Mouse (Mus musculus) heart, postnatal 0 days (tissue): Measurements from ENCODE around the gene Acox2. TPM values are rescaled to one million over a fixed set of nuclear protein-coding genes. Genes with fewer than 3 reads are reported as not detected.

Experiments used
- ATAC-seq: fragments of 200-750 bp; cut with Nextera tagmentation; 2 replicates; pipeline ENCODE4 v1.8.0; 2017; ENCODE audit warnings: low read depth, moderate number of reproducible peaks, moderate library complexity; ENCODE audit not compliant: insufficient read depth
- DNase-seq: peaks from one replicate; pipeline ENCODE4 v3.0.0-alpha.2; 2016; ENCODE audit warnings: low spot score
- H3K27ac ChIP-seq: fragments of 300-500 bp; sonication (generic); 2 replicates; pipeline ENCODE4 v1.5.1; 2014; ENCODE audit warnings: low read depth, mild to moderate bottlenecking
- H3K27me3 ChIP-seq: fragments of 300-500 bp; sonication (generic); 2 replicates; pipeline ENCODE4 v1.6.1; 2014; ENCODE audit warnings: low read length, mixed read lengths; ENCODE audit not compliant: control insufficient read depth, insufficient read depth
- H3K36me3 ChIP-seq: fragments of 300-500 bp; sonication (generic); replicated peaks from 2 replicates; pipeline ENCODE4 v1.6.1; 2014; ENCODE audit warnings: low read length, mixed read lengths; ENCODE audit not compliant: control insufficient read depth, insufficient read depth
- H3K4me1 ChIP-seq: fragments of 300-500 bp; sonication (generic); 2 replicates; pipeline ENCODE4 v1.6.1; 2014; ENCODE audit warnings: antibody characterized with exemption; ENCODE audit not compliant: control insufficient read depth, insufficient read depth
- H3K4me2 ChIP-seq: fragments of 300-500 bp; sonication (generic); 2 replicates; pipeline ENCODE4 v1.6.1; 2014; ENCODE audit warnings: low read depth, mild to moderate bottlenecking, low read length, moderate library complexity
- H3K4me3 ChIP-seq: fragments of 300-500 bp; sonication (generic); 2 replicates; pipeline ENCODE4 v1.5.1; 2014; ENCODE audit warnings: low read depth, low read length
- H3K9ac ChIP-seq: fragments of 300-500 bp; sonication (generic); replicated peaks from 2 replicates; pipeline ENCODE4 v1.6.1; 2014; ENCODE audit warnings: low read depth, low read length, mixed read lengths
- H3K9me3 ChIP-seq: fragments of 300-500 bp; sonication (generic); replicated peaks from 2 replicates; pipeline ENCODE4 v1.6.1; 2016; ENCODE audit warnings: low read length; ENCODE audit not compliant: control insufficient read depth
- CTCF ChIP-seq: IDR thresholded peaks from 2 replicates; pipeline ENCODE4 v1.5.1; 2016; ENCODE audit warnings: antibody characterized with exemption, control low read depth, low read depth
- EP300 ChIP-seq: IDR thresholded peaks from 2 replicates; pipeline ENCODE4 v1.6.1; 2016; ENCODE audit warnings: antibody characterized with exemption, low read depth
- WGBS: fragments of 180-500 bp; shearing (Covaris S2); extraction: QIAGEN DNeasy Blood & Tissue Kit; methylation state at CpG from one replicate; pipeline ENCODE4 v1.1.7; 2014; 5-methylcytosine and 5-hydroxymethylcytosine counted together
- polyA plus RNA-seq: library from polyadenylated mRNA; unstranded; fragments of >200 nt; fragmentation: Nextera tagmentation; extraction: Ambion mirVana; gene quantifications from 2 replicates; pipeline ENCODE4 v1.2.1, GENCODE M21; 2015
- total RNA-seq: library from RNA; depleted of rRNA; stranded (reverse); fragments of >200 nt; gene quantifications from 2 replicates; pipeline ENCODE4 v1.2.3, GENCODE M21; 2014; ENCODE audit warnings: low replicate concordance

Gene Acox2
- total and polyA plus RNA-seq, 2 experiments from 2014 or later = not detected

GRCm38 (mm10) chr14:8264378-8264777 lies 5.2 kb upstream of the Acox2 start:
- Histone ChIP-seq H3K27ac (no peak overlapping the region), H3K4me3 (no peak overlapping the region), H3K4me2 (no peak overlapping the region), H3K9me3 (no peaks in the 10 kb centered on the region), H3K36me3 (no peaks in the 10 kb centered on the region), H3K4me1 (no peaks in the 10 kb centered on the region), H3K27me3 (no peaks in the 10 kb centered on the region), H3K9ac (no peak overlapping the region)
- no peak for DNase-seq
- TF ChIP-seq EP300 = no peak
- TF ChIP-seq CTCF = no peak
- 92% methylated on average over 1 of the region's 1 CpGs for WGBS
- no peak for ATAC-seq

- Histone ChIP-seq H3K36me3 (no peaks in the 10 kb centered on the region), H3K27me3 (no peaks in the 10 kb centered on the region), H3K4me2 (no peak overlapping the region), H3K9me3 (no peaks in the 10 kb centered on the region), H3K4me3 (no peak overlapping the region), H3K4me1 (no peaks in the 10 kb centered on the region), H3K27ac (no peak overlapping the region), H3K9ac (no peak overlapping the region)
- TF ChIP-seq CTCF (peak; percentile 23; the same call in 1 of the 2 replicates), EP300 (no peak)
- 50% methylated on average over 1 of the region's 1 CpGs for WGBS
- DNase-seq (no peak), ATAC-seq (no peak)
Measured at GRCm38 (mm10) chr14:8262242-8262641, 3.1 kb upstream of the Acox2 start.

GRCm38 (mm10) chr14:8260214-8260613 lies 1.1 kb upstream of the Acox2 start:
- Histone ChIP-seq H3K36me3 (no peaks in the 10 kb centered on the region), H3K27ac (no peak overlapping the region), H3K4me1 (no peaks in the 10 kb centered on the region), H3K4me3 (no peak overlapping the region), H3K27me3 (no peaks in the 10 kb centered on the region), H3K4me2 (no peak overlapping the region), H3K9me3 (no peaks in the 10 kb centered on the region), H3K9ac (no peak overlapping the region)
- WGBS = 67% methylated on average over 5 of the region's 5 CpGs
- DNase-seq (no peak), ATAC-seq (no peak)
- no peak for TF ChIP-seq CTCF
- TF ChIP-seq EP300 = no peak

DNA sequence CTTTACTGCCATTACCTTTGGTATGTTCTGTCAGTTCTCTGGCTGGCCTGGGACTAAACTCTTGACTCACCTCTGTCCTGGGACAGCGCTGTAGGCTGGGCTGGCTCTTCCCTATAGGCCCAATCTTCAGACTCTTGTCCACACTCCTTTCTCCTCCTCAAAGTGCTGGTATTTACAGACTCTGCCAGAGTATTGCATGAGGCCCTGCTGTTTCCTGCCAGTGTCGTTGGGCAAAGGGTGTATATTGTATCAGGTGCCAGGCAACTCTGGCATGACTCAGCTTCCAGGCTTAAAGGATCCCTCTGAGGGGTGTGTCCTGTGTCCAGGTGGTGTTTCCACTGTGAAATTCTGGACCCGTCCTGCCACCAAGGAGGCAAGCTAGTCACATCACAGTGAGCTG lies 401 bp downstream of the Acox2 start:
- TF ChIP-seq CTCF (no peak), EP300 (no peak)
- Histone ChIP-seq H3K27ac (no peak overlapping the region), H3K4me2 (no peak overlapping the region), H3K4me3 (no peak overlapping the region), H3K27me3 (no peaks in the 10 kb centered on the region), H3K9ac (no peak overlapping the region), H3K4me1 (no peaks in the 10 kb centered on the region), H3K9me3 (no peaks in the 10 kb centered on the region), H3K36me3 (no peaks in the 10 kb centered on the region)
- ATAC-seq = no peak
- no peak for DNase-seq
- WGBS = 59% methylated on average over 3 of the region's 3 CpGs

- DNase-seq = no peak
- Histone ChIP-seq H3K4me1 (no peaks in the 10 kb centered on the region), H3K27me3 (no peaks in the 10 kb centered on the region), H3K4me3 (no peak overlapping the region), H3K9me3 (no peaks in the 10 kb centered on the region), H3K4me2 (no peak overlapping the region), H3K9ac (no peak overlapping the region), H3K27ac (no peak overlapping the region), H3K36me3 (no peaks in the 10 kb centered on the region)
- 31% methylated on average over 3 of the region's 3 CpGs for WGBS
- no peak for TF ChIP-seq CTCF
- no peak for TF ChIP-seq EP300
- no peak for ATAC-seq
Measured at GRCm38 (mm10) chr14:8258335-8258627, 872 bp downstream of the Acox2 start.

DNA sequence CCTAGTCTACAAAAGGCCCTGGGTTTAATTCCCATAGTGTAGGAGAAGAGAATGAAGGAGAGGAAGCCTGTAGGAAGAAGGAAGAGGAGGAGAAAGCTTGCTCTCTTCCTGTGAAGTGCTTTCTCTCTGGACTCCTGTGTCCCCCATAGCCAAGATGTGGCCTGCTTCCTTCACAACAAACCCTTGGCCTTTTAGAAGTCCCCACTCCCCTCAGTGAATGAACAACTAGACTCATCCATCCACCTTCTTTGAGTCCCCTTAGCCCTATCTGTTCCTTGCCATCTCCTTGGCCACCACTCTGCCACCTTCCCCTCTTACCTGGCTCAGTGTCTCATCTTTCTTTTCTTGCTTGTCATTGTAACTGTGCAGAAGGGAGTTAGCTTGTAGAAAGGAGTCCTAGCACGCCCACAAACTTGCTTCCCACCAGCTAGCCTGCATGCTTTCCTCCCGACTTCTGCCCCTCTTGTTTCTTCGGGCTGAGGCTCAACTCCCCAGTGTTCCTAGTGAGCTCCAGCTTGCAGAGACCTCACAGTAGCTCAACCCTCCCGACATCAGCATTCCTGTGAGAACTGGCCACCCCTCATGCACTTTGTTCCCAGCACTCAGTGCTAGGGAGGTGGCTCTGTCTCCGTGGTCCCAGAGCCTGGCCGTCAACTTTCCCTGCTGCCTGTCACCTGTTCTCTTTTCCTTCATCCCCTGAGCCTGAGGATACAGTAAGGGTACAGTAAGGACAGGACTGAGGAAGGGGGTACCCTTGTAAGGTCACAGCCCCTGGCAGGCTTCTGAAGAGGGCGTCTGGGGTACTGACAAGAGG lies 1.4 kb downstream of the Acox2 start:
- Histone ChIP-seq H3K9me3 (no peaks in the 10 kb centered on the region), H3K4me2 (no peak overlapping the region), H3K27me3 (no peaks in the 10 kb centered on the region), H3K36me3 (no peaks in the 10 kb centered on the region), H3K4me3 (no peak overlapping the region), H3K27ac (no peak overlapping the region), H3K9ac (no peak overlapping the region), H3K4me1 (no peaks in the 10 kb centered on the region)
- TF ChIP-seq CTCF (no peak), EP300 (no peak)
- ATAC-seq (no peak), DNase-seq (no peak)
- WGBS = 41% methylated on average over 7 of the region's 7 CpGs
